Mouse (Mus musculus) heart, adult 2 months (tissue): ENCODE measurements around the gene Cpsf4l. TPM values are rescaled to one million over a fixed set of nuclear protein-coding genes. Genes with fewer than 3 reads are reported as not detected.

ENCODE experiments used
- DNase-seq, 2 experiments: peaks; one replicate each; pipeline ENCODE4 v3.0.0; 2021
- H3K27ac ChIP-seq: fragments of 200-600 bp; 2 replicates; pipeline ENCODE4 v1.8.1; 2022
- H3K27me3 ChIP-seq: fragments of 200-500 bp; 2 replicates; pipeline ENCODE4 v1.6.1; 2012; ENCODE audit warnings: mild to moderate bottlenecking, low read length, inconsistent platforms, mixed read lengths; ENCODE audit not compliant: control insufficient read depth, insufficient read depth
- H3K36me3 ChIP-seq: fragments of 200-500 bp; 2 replicates; pipeline ENCODE4 v1.6.1; 2012; ENCODE audit warnings: low read length, inconsistent platforms; ENCODE audit not compliant: control insufficient read depth, insufficient read depth
- H3K4me1 ChIP-seq: fragments of 200-500 bp; 2 replicates; pipeline ENCODE4 v1.6.1; 2011; ENCODE audit warnings: low read length; ENCODE audit not compliant: control insufficient read depth, insufficient read depth
- H3K4me3 ChIP-seq: fragments of 200-600 bp; 2 replicates; pipeline ENCODE4 v1.8.1; 2022
- H3K79me2 ChIP-seq: fragments of 200-500 bp; replicated peaks from 2 replicates; pipeline ENCODE4 v1.6.1; 2012; ENCODE audit warnings: mild to moderate bottlenecking, inconsistent platforms, low read length, moderate library complexity, mixed read lengths; ENCODE audit not compliant: control insufficient read depth, insufficient read depth
- H3K9ac ChIP-seq: fragments of 200-500 bp; 2 replicates; pipeline ENCODE4 v1.6.1; 2012; ENCODE audit warnings: low read depth, mild to moderate bottlenecking, control low read depth, inconsistent platforms, low read length, mixed read lengths
- CTCF ChIP-seq: fragments of 200-600 bp; IDR thresholded peaks from 2 replicates; pipeline ENCODE4 v1.8.1; 2022; ENCODE audit warnings: antibody characterized with exemption, mild to moderate bottlenecking, moderate library complexity
- EP300 ChIP-seq: fragments of 200-500 bp; IDR thresholded peaks from 2 replicates; pipeline ENCODE4 v1.6.1; 2011; ENCODE audit warnings: low read depth, low read length, control low read depth; ENCODE audit not compliant: insufficient read depth
- POLR2A ChIP-seq: fragments of 200-500 bp; IDR thresholded peaks from 2 replicates; pipeline ENCODE4 v1.6.1; 2011; ENCODE audit warnings: mild to moderate bottlenecking, low read depth, low read length, control low read depth; ENCODE audit not compliant: insufficient read depth
- WGBS: fragments of 180-500 bp; shearing (Covaris S2); methylation state at CpG from one replicate; pipeline ENCODE4 v1.1.7; 2018; 5-methylcytosine and 5-hydroxymethylcytosine counted together
- intact Hi-C: fragments of 180-260 bp; cut with DNase I; formaldehyde crosslinking; loops from one replicate; pipeline ENCODE4 v1.15.1; 2025
- polyA plus RNA-seq: library from polyadenylated mRNA; depleted of rRNA; stranded (reverse); fragments of >200 nt; gene quantifications from 2 replicates; pipeline ENCODE4 v1.2.3, GENCODE M21; 2012
- total RNA-seq, 2 experiments: library from RNA; stranded (reverse); gene quantifications; 2 replicates each; pipeline ENCODE4 v1.2.3; 2021

Cpsf4l gene
- total and polyA plus RNA-seq, 3 experiments = not detected

GRCm38 (mm10) chr11:113657221-113657620 lies 52.6 kb downstream of the Cpsf4l start:
- DNase-seq = no peak
- intact Hi-C loops = no loop called here
- Histone ChIP-seq H3K27me3 (no peaks in the 10 kb centered on the region), H3K4me1 (no peaks in the 10 kb centered on the region), H3K4me3 (no peak overlapping the region), H3K9ac (no peak overlapping the region), H3K27ac (no peak overlapping the region), H3K79me2 (no peaks in the 10 kb centered on the region), H3K36me3 (no peaks in the 10 kb centered on the region)
- 50% methylated on average over 4 of the region's 4 CpGs for WGBS
- TF ChIP-seq CTCF = no peak
- TF ChIP-seq EP300 = no peak
- TF ChIP-seq POLR2A = no peak

- H3K27ac ChIP-seq = no peak overlapping the region
- H3K36me3 ChIP-seq = no peaks in the 10 kb centered on the region
- no peak overlapping the region for H3K9ac ChIP-seq
- H3K27me3 ChIP-seq = no peaks in the 10 kb centered on the region
- WGBS = 76% methylated on average over 8 of the region's 8 CpGs
- DNase-seq = no peak
- TF ChIP-seq POLR2A (no peak), EP300 (no peak), CTCF (no peak)
- no peaks in the 10 kb centered on the region for H3K79me2 ChIP-seq
- no peaks in the 10 kb centered on the region for H3K4me1 ChIP-seq
- intact Hi-C loops = no loop called here
- H3K4me3 ChIP-seq = no peak overlapping the region
Observed at GRCm38 (mm10) chr11:113656511-113656932, 53.3 kb downstream of the Cpsf4l start.

DNA sequence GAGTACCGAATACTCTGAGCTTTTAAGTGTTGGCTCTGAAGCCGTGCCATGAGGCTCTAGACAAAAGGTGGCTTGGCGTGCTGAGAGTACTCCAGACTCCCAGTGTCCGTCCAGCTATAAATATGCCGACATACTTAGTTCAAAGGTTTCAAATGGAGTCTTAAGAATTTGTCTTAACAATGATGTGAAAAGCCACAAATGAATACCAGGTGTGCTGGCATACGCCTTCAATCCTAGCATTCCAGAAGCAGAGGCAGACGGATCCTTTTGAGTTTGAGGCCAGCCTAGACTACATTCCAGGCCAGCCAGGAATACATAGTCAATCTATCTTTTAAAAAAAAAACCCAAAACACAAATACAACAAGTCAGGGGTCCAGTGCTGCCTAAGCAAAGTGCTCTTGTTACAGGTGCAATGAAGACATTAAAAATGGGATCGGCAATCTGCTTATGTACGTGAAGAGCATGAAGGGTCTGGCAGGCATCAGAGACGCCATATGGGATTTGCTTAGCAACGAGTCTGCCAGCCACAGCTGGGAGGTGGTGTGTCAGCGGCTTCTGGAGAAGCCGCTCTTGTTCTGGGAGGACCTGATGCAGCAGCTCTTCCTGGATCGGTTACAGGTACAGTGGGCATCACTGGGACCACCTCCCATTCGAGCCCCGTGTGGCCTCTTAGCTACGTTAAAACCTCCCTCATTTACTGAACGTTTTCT lies 55.1 kb downstream of the Cpsf4l start:
- no peaks in the 10 kb centered on the region for H3K79me2 ChIP-seq
- no peak overlapping the region for H3K27ac ChIP-seq
- H3K4me3 ChIP-seq = no peak overlapping the region
- no peak for DNase-seq
- H3K36me3 ChIP-seq = no peaks in the 10 kb centered on the region
- no peaks in the 10 kb centered on the region for H3K4me1 ChIP-seq
- no peak overlapping the region for H3K9ac ChIP-seq
- intact Hi-C loops = no loop called here
- H3K27me3 ChIP-seq = no peaks in the 10 kb centered on the region
- 87% methylated on average over 18 of the region's 18 CpGs for WGBS
- TF ChIP-seq EP300 (no peak), CTCF (no peak), POLR2A (no peak)

- intact Hi-C loops = no loop called here
- H3K79me2 ChIP-seq = no peaks in the 10 kb centered on the region
- no peak for TF ChIP-seq EP300
- WGBS = 91% methylated on average over 15 of the region's 15 CpGs
- H3K27me3 ChIP-seq = no peaks in the 10 kb centered on the region
- H3K36me3 ChIP-seq = no peaks in the 10 kb centered on the region
- H3K4me3 ChIP-seq = no peak overlapping the region
- DNase-seq = no peak
- H3K4me1 ChIP-seq = no peaks in the 10 kb centered on the region
- no peak overlapping the region for H3K9ac ChIP-seq
- no peak overlapping the region for H3K27ac ChIP-seq
Observed at GRCm38 (mm10) chr11:113654105-113654504, 55.7 kb downstream of the Cpsf4l start.

DNA sequence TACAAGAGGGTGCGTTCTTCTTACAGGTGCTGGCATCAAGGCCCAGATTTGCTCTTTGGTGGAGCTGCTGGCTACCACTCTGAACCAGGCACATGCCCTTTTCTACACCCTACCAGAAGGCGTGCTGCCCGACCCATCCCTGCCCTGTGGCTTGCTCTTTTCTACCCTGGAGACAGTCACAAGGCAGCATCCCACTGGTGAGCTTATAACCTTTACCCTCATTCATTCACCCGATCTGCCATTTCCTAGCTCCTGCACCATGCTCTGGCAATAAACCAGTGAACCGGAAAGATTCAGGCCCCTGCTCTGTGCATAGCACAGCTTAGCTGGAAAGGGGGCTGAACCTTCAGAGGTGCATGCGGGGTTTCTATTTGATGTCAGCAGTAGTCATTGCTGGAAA lies 57.3 kb downstream of the Cpsf4l start:
- Histone ChIP-seq H3K27me3 (no peaks in the 10 kb centered on the region), H3K9ac (no peak overlapping the region), H3K4me1 (peaks cover 1% of the 10 kb centered on the region; the same call in 1 of the 2 replicates), H3K27ac (no peak overlapping the region), H3K4me3 (no peak overlapping the region), H3K36me3 (no peaks in the 10 kb centered on the region), H3K79me2 (no peaks in the 10 kb centered on the region)
- WGBS = 91% methylated on average over 6 of the region's 6 CpGs
- TF ChIP-seq CTCF (no peak), EP300 (no peak), POLR2A (no peak)
- DNase-seq = no peak
- intact Hi-C loops = no loop called here

DNA sequence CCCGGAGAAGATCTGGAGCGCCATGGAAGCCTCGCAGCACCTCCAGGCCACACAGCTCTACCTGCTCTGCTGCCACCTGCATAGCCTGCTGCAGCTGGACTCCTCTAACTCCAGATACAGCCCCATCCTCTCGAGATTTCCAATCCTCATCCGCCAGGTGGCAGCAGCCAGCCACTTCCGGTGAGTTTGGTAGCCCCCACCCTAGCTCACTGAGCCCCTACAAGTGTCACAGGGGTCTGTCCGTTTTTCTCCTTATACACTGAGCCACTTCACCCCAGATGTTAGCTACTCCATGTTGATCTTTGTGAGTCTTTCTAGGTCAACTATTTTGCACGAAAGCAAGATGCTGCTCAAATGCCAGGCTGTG lies 57.9 kb downstream of the Cpsf4l start:
- no peak overlapping the region for H3K9ac ChIP-seq
- H3K36me3 ChIP-seq = no peaks in the 10 kb centered on the region
- 63% methylated on average over 8 of the region's 8 CpGs for WGBS
- intact Hi-C loops = no loop called here
- H3K27ac ChIP-seq = no peak overlapping the region
- H3K79me2 ChIP-seq = no peaks in the 10 kb centered on the region
- peaks cover 1% of the 10 kb centered on the region; the same call in 1 of the 2 replicates for H3K4me1 ChIP-seq
- DNase-seq = peak in 1 of 2 experiments; percentile 46
- H3K27me3 ChIP-seq = no peaks in the 10 kb centered on the region
- TF ChIP-seq CTCF (peak; percentile 53), POLR2A (no peak)
- no peak overlapping the region for H3K4me3 ChIP-seq
